Mouse (Mus musculus) kidney, postnatal 0 days (tissue): ENCODE data around the gene Bbx. TPM values are rescaled to one million over a fixed set of nuclear protein-coding genes. Genes with fewer than 3 reads are reported as not detected.

Source experiments
- ATAC-seq: fragments of 200-750 bp; cut with Nextera tagmentation; replicated peaks from 2 replicates; pipeline ENCODE4 v1.8.0; 2017; ENCODE audit warnings: low read depth, moderate number of reproducible peaks, moderate TSS enrichment, moderate library complexity; ENCODE audit not compliant: low FRiP score
- DNase-seq: peaks from one replicate; pipeline ENCODE4 v3.0.0-alpha.2; 2016; ENCODE audit warnings: low spot score
- H3K27ac ChIP-seq: fragments of 300-500 bp; sonication (generic); 2 replicates; pipeline ENCODE4 v1.5.1; 2014; ENCODE audit warnings: mild to moderate bottlenecking
- H3K27me3 ChIP-seq: fragments of 300-500 bp; sonication (generic); 2 replicates; pipeline ENCODE4 v1.6.1; 2014; ENCODE audit warnings: low read length, mixed read lengths; ENCODE audit not compliant: insufficient read depth
- H3K36me3 ChIP-seq: fragments of 300-500 bp; sonication (generic); 2 replicates; pipeline ENCODE4 v1.6.1; 2014; ENCODE audit warnings: low read length, mixed read lengths; ENCODE audit not compliant: insufficient read depth
- H3K4me1 ChIP-seq: fragments of 300-500 bp; sonication (generic); replicated peaks from 2 replicates; pipeline ENCODE4 v1.6.1; 2014; ENCODE audit warnings: antibody characterized with exemption, low read length, mixed read lengths; ENCODE audit not compliant: insufficient read depth
- H3K4me2 ChIP-seq: fragments of 300-500 bp; sonication (generic); 2 replicates; pipeline ENCODE4 v1.6.1; 2014; ENCODE audit warnings: mild to moderate bottlenecking, low read length, moderate library complexity, mixed read lengths
- H3K4me3 ChIP-seq: fragments of 300-500 bp; sonication (generic); replicated peaks from 2 replicates; pipeline ENCODE4 v1.5.1; 2014; ENCODE audit warnings: low read depth, low read length
- H3K9ac ChIP-seq: fragments of 300-500 bp; sonication (generic); 2 replicates; pipeline ENCODE4 v1.6.1; 2014; ENCODE audit warnings: low read depth, low read length
- H3K9me3 ChIP-seq: fragments of 300-500 bp; sonication (generic); replicated peaks from 2 replicates; pipeline ENCODE4 v1.6.1; 2016; ENCODE audit warnings: low read length, inconsistent platforms, mixed read lengths
- CTCF ChIP-seq: IDR thresholded peaks from 2 replicates; pipeline ENCODE4 v1.5.1; 2016; ENCODE audit warnings: antibody characterized with exemption, low read depth, mild to moderate bottlenecking, moderate library complexity
- WGBS: fragments of 180-500 bp; shearing (Covaris S2); extraction: QIAGEN DNeasy Blood & Tissue Kit; methylation state at CpG from one replicate; pipeline ENCODE4 v1.1.7; 2014; 5-methylcytosine and 5-hydroxymethylcytosine counted together
- polyA plus RNA-seq: library from polyadenylated mRNA; unstranded; fragments of >200 nt; fragmentation: Nextera tagmentation; extraction: Ambion mirVana; gene quantifications from 2 replicates; pipeline ENCODE4 v1.2.1, GENCODE M21; 2015

Bbx gene
- polyA plus RNA-seq, 1 experiment from 2014 or later = 25.5 TPM

DNA sequence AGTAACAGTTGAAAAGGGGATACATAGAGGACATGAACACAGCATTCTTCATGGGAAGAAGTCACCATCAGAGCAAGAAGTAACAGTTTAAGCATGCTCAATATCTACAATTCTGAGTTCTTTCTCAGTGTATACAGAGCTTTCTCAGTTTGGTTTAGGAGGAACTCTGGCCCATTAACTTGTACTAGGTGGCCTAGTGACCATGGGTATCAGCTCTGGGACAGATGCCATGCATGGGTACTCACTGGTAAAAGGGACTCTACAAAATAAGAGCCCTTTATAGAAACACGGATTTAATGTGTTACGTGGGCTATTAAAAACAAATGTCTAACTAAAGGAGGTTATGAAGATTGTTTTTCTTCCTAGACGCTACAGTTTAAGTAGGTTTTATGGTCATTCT lies 190.6 kb downstream of the Bbx start:
- Histone ChIP-seq H3K4me2 (no peak overlapping the region), H3K27ac (no peak overlapping the region), H3K4me3 (no peak overlapping the region), H3K36me3 (peaks cover 5% of the 10 kb centered on the region; the same call in 1 of the 2 replicates), H3K4me1 (no peaks in the 10 kb centered on the region), H3K9me3 (no peaks in the 10 kb centered on the region), H3K27me3 (no peaks in the 10 kb centered on the region), H3K9ac (no peak overlapping the region)
- 48% methylated on average over 3 of the region's 3 CpGs for WGBS
- no peak for TF ChIP-seq CTCF
- peak; percentile 69; the same call in 1 of the 2 replicates for ATAC-seq
- DNase-seq = peak; percentile 28

DNA sequence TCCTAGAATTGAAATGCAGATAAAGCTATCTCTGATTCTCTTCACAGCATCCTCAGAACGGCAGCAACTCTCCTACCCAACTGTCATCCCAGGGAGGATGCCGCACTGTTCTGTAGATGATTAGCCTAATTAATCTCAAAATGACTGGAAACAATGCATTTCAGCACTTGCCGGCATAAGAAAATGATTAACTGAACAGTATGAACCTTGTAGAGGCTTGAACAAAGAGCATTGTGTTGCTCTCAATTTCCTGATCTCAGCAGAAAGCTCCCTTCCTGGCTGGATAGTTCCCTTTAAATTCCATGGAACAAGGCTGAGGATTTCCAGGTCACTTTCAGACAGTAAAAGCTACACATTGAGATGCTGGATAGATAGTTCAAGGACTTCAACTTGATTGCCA lies 197.0 kb downstream of the Bbx start:
- Histone ChIP-seq H3K4me3 (no peak overlapping the region), H3K4me1 (no peaks in the 10 kb centered on the region), H3K36me3 (0 out of 2 replicates have a peak, but pooled peaks cover under 1% of the 10 kb centered on the region), H3K9me3 (no peaks in the 10 kb centered on the region), H3K27ac (no peak overlapping the region), H3K27me3 (no peaks in the 10 kb centered on the region), H3K4me2 (no peak overlapping the region), H3K9ac (no peak overlapping the region)
- peak; percentile 61 for ATAC-seq
- WGBS = 47% methylated on average over 3 of the region's 3 CpGs
- DNase-seq = peak; percentile 23
- no peak for TF ChIP-seq CTCF

DNA sequence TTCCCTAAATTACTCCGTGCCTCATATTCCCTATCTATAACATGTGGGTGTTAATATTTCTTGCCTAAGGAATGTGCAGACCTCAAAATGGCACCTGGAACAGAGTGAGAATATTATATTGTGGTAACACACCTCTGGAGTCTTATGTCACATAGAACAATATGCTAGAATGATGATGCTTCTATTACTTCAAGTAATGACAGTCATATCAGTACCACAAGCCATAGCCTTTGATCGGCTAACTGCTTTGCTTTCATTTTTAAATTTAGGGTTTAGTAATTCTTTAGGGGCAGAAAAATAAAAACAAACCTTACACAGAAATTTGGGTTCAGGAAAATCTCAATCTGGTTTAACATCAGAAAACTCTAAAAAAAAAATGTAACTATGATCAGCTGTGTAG lies 201.6 kb downstream of the Bbx start:
- Histone ChIP-seq H3K27me3 (no peaks in the 10 kb centered on the region), H3K4me1 (no peaks in the 10 kb centered on the region), H3K36me3 (no peaks in the 10 kb centered on the region), H3K9me3 (no peaks in the 10 kb centered on the region), H3K9ac (no peak overlapping the region), H3K4me2 (no peak overlapping the region), H3K27ac (no peak overlapping the region), H3K4me3 (no peak overlapping the region)
- 95% methylated on average over 2 of the region's 2 CpGs for WGBS
- DNase-seq = no peak
- TF ChIP-seq CTCF = no peak
- no peak for ATAC-seq

DNA sequence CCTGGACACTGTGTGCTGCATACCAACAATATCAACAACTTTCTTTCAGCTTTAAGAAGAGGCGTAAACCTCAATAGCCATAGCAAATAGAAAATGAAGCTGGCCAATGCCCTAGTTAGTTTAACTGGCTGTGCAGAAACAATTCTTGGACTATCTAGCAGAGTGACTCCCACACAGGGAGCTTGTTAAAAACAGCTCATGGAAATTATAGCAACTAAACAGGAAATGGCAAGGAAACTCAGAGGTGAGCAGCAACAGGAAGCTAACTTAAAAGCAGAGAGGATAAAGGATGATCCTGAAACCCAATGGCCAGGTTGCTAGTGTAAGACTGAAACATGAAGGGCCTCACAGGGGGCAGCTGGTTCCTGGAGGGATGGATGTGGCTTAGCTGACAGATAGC lies 203.4 kb downstream of the Bbx start:
- no peaks in the 10 kb centered on the region for H3K27me3 ChIP-seq
- 100% methylated on average over 1 of the region's 1 CpGs for WGBS
- no peak overlapping the region for H3K27ac ChIP-seq
- no peak overlapping the region for H3K4me2 ChIP-seq
- no peak for ATAC-seq
- no peak overlapping the region for H3K4me3 ChIP-seq
- no peaks in the 10 kb centered on the region for H3K9me3 ChIP-seq
- TF ChIP-seq CTCF = no peak
- no peak overlapping the region for H3K9ac ChIP-seq
- DNase-seq = no peak
- H3K4me1 ChIP-seq = no peaks in the 10 kb centered on the region
- H3K36me3 ChIP-seq = peaks cover 12% of the 10 kb centered on the region; the same call in 1 of the 2 replicates

DNA sequence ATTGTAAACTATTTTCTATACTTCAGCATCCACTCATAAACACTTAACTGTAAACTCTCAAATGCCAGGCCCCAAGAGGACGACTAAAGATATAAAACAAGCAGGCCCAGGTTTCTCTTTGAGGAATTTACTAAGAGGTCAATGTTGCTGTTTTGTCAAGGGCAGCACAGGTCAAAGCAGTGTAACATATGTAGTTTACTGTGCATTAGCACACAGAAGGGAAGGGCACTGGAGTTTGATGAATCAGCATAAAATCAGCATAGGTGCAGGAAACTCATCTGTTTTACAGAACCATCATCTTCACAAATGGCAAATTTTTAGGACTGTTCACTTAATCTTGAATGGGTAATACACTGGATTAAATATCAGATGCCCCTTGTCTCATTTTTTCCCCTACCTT lies 205.9 kb downstream of the Bbx start:
- 63% methylated on average over 1 of the region's 1 CpGs for WGBS
- Histone ChIP-seq H3K4me1 (no peaks in the 10 kb centered on the region), H3K36me3 (peaks cover 17% of the 10 kb centered on the region), H3K27me3 (no peaks in the 10 kb centered on the region), H3K4me2 (no peak overlapping the region), H3K4me3 (no peak overlapping the region), H3K9ac (no peak overlapping the region), H3K9me3 (no peaks in the 10 kb centered on the region), H3K27ac (no peak overlapping the region)
- DNase-seq (no peak), ATAC-seq (no peak)
- no peak for TF ChIP-seq CTCF

DNA sequence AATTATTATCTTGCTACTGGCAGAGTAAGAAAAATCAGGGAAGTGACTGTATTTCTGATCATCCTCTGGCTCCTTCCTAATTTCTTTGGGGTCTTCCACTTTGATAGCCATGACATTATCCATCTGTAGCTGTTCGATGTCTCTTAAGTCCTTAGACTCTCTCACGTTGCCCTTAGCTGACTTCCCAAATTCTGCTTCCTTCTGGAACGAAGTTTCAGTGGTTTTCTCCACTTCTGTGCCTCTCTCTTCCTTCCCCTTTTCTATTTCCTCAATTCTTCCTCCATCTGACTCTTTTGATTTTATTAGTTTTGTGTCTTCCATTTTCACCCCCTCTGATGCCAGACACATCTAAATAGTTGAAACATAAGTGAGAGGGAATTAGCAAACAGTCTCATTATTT lies 207.2 kb downstream of the Bbx start:
- Histone ChIP-seq H3K4me2 (no peak overlapping the region), H3K27me3 (no peaks in the 10 kb centered on the region), H3K27ac (no peak overlapping the region), H3K36me3 (peaks cover 21% of the 10 kb centered on the region), H3K4me1 (no peaks in the 10 kb centered on the region), H3K9me3 (no peaks in the 10 kb centered on the region), H3K9ac (no peak overlapping the region), H3K4me3 (no peak overlapping the region)
- TF ChIP-seq CTCF = no peak
- 88% methylated on average over 3 of the region's 3 CpGs for WGBS
- no peak for DNase-seq
- no peak for ATAC-seq

DNA sequence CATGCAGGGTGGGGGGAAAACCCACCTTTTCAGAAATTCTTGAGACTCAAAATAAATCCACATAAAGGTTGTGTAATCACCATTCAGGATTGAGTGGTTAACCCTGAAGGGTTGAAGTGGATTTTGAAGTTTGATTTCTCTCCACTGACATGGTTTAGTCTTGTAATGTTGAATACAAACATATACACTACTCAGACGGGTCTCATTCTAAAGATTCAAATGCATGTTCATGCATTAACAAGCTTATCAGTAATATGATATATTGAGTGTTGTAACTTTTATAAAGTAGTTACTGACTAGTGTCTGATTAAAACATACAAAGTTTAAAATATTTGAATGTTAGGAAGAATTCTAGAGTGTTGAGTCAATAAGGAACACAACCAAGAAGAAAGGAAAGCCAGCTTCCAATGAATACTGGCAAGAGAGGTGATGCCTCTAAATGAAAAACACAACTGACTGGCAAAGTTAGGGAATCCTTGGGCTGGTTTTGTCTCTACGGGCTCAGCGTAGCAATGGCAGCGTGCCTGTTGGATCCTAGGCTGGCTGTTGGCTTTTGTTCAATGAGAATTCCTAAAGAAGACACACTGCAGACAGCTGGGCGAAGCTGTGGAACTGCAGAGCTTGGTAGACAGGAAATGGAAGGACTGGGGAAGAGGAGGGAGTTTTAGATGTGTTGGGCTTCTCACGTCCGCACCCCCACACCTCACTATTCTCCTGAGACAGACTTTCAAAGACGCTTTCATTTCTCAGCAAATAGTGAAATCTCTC lies 211.3 kb downstream of the Bbx start:
- Histone ChIP-seq H3K9ac (no peak overlapping the region), H3K9me3 (no peaks in the 10 kb centered on the region), H3K36me3 (peaks cover 27% of the 10 kb centered on the region), H3K4me1 (no peaks in the 10 kb centered on the region), H3K4me2 (no peak overlapping the region), H3K27me3 (no peaks in the 10 kb centered on the region), H3K27ac (no peak overlapping the region), H3K4me3 (no peak overlapping the region)
- DNase-seq (no peak), ATAC-seq (no peak)
- TF ChIP-seq CTCF = no peak
- 82% methylated on average over 8 of the region's 8 CpGs for WGBS
